Mouse (Mus musculus) limb, embryonic 12.5 days (tissue): ENCODE measurements at regions not wholly inside any gene's neighbourhood (a gene's known extent, or its start where the extent isn't known, plus 50 kb on each side); places are given as distances from the start of the nearest gene placed in this dataset.

Source experiments
- ATAC-seq: fragments of 200-750 bp; cut with Nextera tagmentation; 2 replicates; pipeline ENCODE4 v1.8.0; 2017; ENCODE audit warnings: low read depth, moderate TSS enrichment; ENCODE audit not compliant: insufficient number of reproducible peaks, insufficient read depth, low FRiP score, low TSS enrichment
- H3K27ac ChIP-seq: fragments of 300-500 bp; sonication (generic); 2 replicates; pipeline ENCODE4 v1.5.1; 2016; ENCODE audit warnings: mild to moderate bottlenecking, moderate library complexity
- H3K27me3 ChIP-seq: fragments of 300-500 bp; sonication (generic); 2 replicates; pipeline ENCODE4 v1.6.1; 2016; ENCODE audit warnings: mild to moderate bottlenecking, moderate library complexity
- H3K36me3 ChIP-seq: fragments of 300-500 bp; sonication (generic); 2 replicates; pipeline ENCODE4 v1.6.1; 2016; ENCODE audit warnings: mild to moderate bottlenecking, moderate library complexity
- H3K4me1 ChIP-seq: fragments of 300-500 bp; sonication (generic); replicated peaks from 2 replicates; pipeline ENCODE4 v1.6.1; 2016
- H3K4me2 ChIP-seq: fragments of 300-500 bp; sonication (generic); 2 replicates; pipeline ENCODE4 v1.6.1; 2016; ENCODE audit warnings: mild to moderate bottlenecking, moderate library complexity
- H3K4me3 ChIP-seq: fragments of 300-500 bp; sonication (generic); replicated peaks from 2 replicates; pipeline ENCODE4 v1.5.1; 2016; ENCODE audit warnings: mild to moderate bottlenecking
- H3K9ac ChIP-seq: fragments of 300-500 bp; sonication (generic); replicated peaks from 2 replicates; pipeline ENCODE4 v1.6.1; 2016; ENCODE audit warnings: mild to moderate bottlenecking, moderate library complexity
- H3K9me3 ChIP-seq: fragments of 300-500 bp; sonication (generic); 2 replicates; pipeline ENCODE4 v1.6.1; 2016; ENCODE audit warnings: mild to moderate bottlenecking, moderate library complexity
- WGBS: fragments of 180-500 bp; shearing (Covaris S2); methylation state at CpG from one replicate; pipeline ENCODE4 v1.1.7; 2016; 5-methylcytosine and 5-hydroxymethylcytosine counted together

- no peaks in the 10 kb centered on the region for H3K9me3 ChIP-seq
- peak overlapping the region; percentile 88 for H3K27ac ChIP-seq
- H3K4me1 ChIP-seq, result peaks cover 70% of the 10 kb centered on the region
- H3K9ac ChIP-seq, result no peak overlapping the region
- 0 out of 2 replicates have a peak, but pooled peaks cover 2% of the 10 kb centered on the region for H3K27me3 ChIP-seq
- 25% methylated on average over 13 of the region's 13 CpGs for WGBS
- no peak overlapping the region for H3K4me3 ChIP-seq
- ATAC-seq, result peak; percentile 61
- H3K36me3 ChIP-seq, result no peaks in the 10 kb centered on the region
- peak overlapping the region; percentile 43 for H3K4me2 ChIP-seq
Measured at GRCm38 (mm10) chr1:91611281-91611680, 70.9 kb downstream of the Asb1 start.

- H3K4me2 ChIP-seq, result peak overlapping the region; percentile 43
- WGBS, result 18% methylated on average over 16 of the region's 16 CpGs
- H3K27ac ChIP-seq, result peak overlapping the region; percentile 88
- H3K36me3 ChIP-seq, result no peaks in the 10 kb centered on the region
- H3K4me1 ChIP-seq, result peaks cover 70% of the 10 kb centered on the region
- peak; percentile 70 for ATAC-seq
- 0 out of 2 replicates have a peak overlapping the region, but pooled peaks have one; percentile 2 for H3K4me3 ChIP-seq
- peaks cover 2% of the 10 kb centered on the region; the same call in 1 of the 2 replicates for H3K27me3 ChIP-seq
- peak overlapping the region; percentile 28; the same call in 1 of the 2 replicates for H3K9ac ChIP-seq
- H3K9me3 ChIP-seq, result no peaks in the 10 kb centered on the region
Measured at GRCm38 (mm10) chr1:91611694-91612093, 71.3 kb downstream of the Asb1 start.

- Histone ChIP-seq H3K27ac (peak overlapping the region; percentile 88), H3K4me3 (no peak overlapping the region), H3K27me3 (peaks cover 2% of the 10 kb centered on the region; the same call in 1 of the 2 replicates), H3K9me3 (no peaks in the 10 kb centered on the region), H3K9ac (no peak overlapping the region), H3K4me2 (no peak overlapping the region), H3K4me1 (peaks cover 75% of the 10 kb centered on the region), H3K36me3 (no peaks in the 10 kb centered on the region)
- ATAC-seq, result no peak
- WGBS, result 46% methylated on average over 3 of the region's 3 CpGs
Measured at GRCm38 (mm10) chr1:91612912-91613311, 72.6 kb downstream of the Asb1 start.

DNA sequence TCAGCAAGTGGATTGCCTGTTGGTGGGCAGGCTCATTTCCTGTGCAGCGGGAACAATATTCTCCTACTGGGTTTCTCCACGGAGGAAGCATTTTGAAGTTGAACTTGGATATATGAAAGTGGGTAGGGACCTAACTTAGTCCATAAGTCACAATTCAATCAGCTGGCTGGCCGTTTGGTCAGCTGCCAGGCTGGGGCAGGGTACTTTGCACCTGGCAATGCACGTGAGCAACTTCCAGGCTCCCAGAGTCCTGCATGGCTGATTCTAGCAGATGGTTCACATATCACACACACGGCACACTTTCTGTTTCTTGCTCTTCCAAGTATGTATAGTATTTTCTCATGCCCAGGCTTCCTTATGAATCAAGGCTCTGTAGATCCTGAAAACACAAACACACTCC lies 75.1 kb downstream of the Asb1 start:
- 54% methylated on average over 5 of the region's 5 CpGs for WGBS
- Histone ChIP-seq H3K9me3 (no peaks in the 10 kb centered on the region), H3K4me1 (peaks cover 83% of the 10 kb centered on the region), H3K9ac (no peak overlapping the region), H3K4me3 (no peak overlapping the region), H3K27me3 (peaks cover 2% of the 10 kb centered on the region; the same call in 1 of the 2 replicates), H3K36me3 (no peaks in the 10 kb centered on the region), H3K4me2 (no peak overlapping the region), H3K27ac (no peak overlapping the region)
- ATAC-seq, result no peak

DNA sequence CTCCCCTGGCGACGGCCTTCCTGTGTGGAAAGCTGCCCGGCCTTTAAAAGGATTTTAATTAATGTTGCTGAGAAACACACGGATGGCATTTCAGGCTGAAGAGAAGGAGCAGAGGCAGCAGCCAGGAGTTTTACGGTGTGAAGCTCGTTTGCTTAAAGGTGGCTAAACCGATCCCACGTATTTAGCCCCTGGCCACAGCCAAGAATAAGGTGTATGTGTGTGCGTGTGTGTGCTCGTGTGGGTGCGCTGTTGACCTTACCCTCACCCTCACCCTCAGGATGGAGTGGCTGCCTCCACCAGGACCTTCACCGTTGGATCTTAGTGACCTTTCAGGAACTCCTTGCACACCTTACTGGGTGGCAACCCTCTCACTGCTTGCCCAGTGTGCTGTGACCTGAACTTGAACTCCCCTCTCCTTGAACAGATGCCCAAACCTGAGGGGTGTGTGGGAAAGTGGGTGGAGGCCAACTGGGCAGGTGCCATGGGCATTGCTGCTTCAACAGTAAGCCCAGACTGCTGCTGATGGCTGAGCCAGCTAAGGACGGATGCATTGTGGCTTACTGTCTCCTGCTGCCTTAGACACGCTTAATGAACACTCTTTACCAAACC lies 78.3 kb downstream of the Asb1 start:
- Histone ChIP-seq H3K9ac (no peak overlapping the region), H3K9me3 (no peaks in the 10 kb centered on the region), H3K4me3 (no peak overlapping the region), H3K4me1 (peaks cover 50% of the 10 kb centered on the region), H3K4me2 (no peak overlapping the region), H3K27me3 (peaks cover 2% of the 10 kb centered on the region; the same call in 1 of the 2 replicates), H3K27ac (peak overlapping the region; percentile 74; the same call in 1 of the 2 replicates), H3K36me3 (no peaks in the 10 kb centered on the region)
- ATAC-seq, result peak; percentile 39; the same call in 1 of the 2 replicates
- 34% methylated on average over 14 of the region's 14 CpGs for WGBS

DNA sequence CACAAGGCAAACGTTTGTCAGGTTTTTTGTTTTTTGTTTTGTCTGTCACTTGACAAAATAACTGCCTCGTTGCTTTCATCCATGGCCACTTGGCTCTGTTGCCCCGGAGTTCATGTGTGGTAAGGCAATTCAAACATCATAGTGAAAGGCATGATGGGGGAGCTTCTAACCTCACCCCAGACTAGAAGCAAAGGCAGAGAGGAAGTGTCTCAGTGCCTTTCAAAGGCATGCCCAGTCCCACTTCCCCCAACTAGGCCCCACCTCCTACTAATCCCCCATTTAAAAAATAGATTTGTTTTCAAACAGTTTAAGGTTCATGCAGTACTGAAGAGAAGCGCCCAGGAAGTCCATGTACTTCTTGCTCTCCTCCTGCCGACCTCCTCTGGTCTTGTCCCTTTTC lies 80.8 kb downstream of the Asb1 start:
- no peaks in the 10 kb centered on the region for H3K9me3 ChIP-seq
- H3K4me1 ChIP-seq, result peaks cover 50% of the 10 kb centered on the region
- 81% methylated on average over 5 of the region's 5 CpGs for WGBS
- peaks cover 4% of the 10 kb centered on the region; the same call in 1 of the 2 replicates for H3K27me3 ChIP-seq
- no peak overlapping the region for H3K27ac ChIP-seq
- no peak overlapping the region for H3K9ac ChIP-seq
- no peaks in the 10 kb centered on the region for H3K36me3 ChIP-seq
- H3K4me3 ChIP-seq, result no peak overlapping the region
- ATAC-seq, result no peak
- H3K4me2 ChIP-seq, result no peak overlapping the region

GRCm38 (mm10) chr1:91622874-91623273 lies 82.5 kb downstream of the Asb1 start:
- no peak overlapping the region for H3K4me3 ChIP-seq
- peaks cover 4% of the 10 kb centered on the region; the same call in 1 of the 2 replicates for H3K27me3 ChIP-seq
- ATAC-seq, result no peak
- H3K9ac ChIP-seq, result no peak overlapping the region
- no peaks in the 10 kb centered on the region for H3K36me3 ChIP-seq
- no peak overlapping the region for H3K27ac ChIP-seq
- H3K9me3 ChIP-seq, result no peaks in the 10 kb centered on the region
- 93% methylated on average over 5 of the region's 5 CpGs for WGBS
- peaks cover 40% of the 10 kb centered on the region for H3K4me1 ChIP-seq
- no peak overlapping the region for H3K4me2 ChIP-seq

DNA sequence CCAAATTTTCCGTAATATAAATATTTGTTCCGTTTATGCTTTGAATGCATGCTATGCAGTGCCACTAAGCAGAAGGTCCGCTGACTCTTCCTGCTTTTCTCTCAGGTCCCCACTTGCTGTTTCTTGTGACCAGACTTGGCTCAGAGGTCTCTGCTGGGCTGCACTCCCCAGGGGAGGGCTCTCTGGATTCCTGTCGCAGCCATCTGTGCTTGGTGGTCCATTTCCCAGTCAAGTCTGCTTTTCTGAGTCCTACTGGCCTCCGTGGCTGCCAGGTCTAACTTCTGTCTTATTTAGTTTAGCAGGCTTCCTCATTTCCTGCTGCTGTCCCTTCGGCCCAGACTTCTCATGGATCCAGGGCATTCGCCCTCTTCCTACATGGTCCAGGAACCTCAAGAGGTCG lies 83.7 kb downstream of the Asb1 start:
- Histone ChIP-seq H3K9me3 (no peaks in the 10 kb centered on the region), H3K36me3 (no peaks in the 10 kb centered on the region), H3K27ac (0 out of 2 replicates have a peak overlapping the region, but pooled peaks have one; percentile 50), H3K27me3 (peaks cover 4% of the 10 kb centered on the region; the same call in 1 of the 2 replicates), H3K9ac (no peak overlapping the region), H3K4me1 (peaks cover 32% of the 10 kb centered on the region), H3K4me3 (no peak overlapping the region), H3K4me2 (no peak overlapping the region)
- ATAC-seq, result no peak
- 62% methylated on average over 8 of the region's 8 CpGs for WGBS

GRCm38 (mm10) chr1:91624531-91625300 lies 84.4 kb downstream of the Asb1 start:
- Histone ChIP-seq H3K4me1 (peaks cover 29% of the 10 kb centered on the region), H3K9me3 (no peaks in the 10 kb centered on the region), H3K4me3 (no peak overlapping the region), H3K27ac (0 out of 2 replicates have a peak overlapping the region, but pooled peaks have one; percentile 50), H3K9ac (no peak overlapping the region), H3K36me3 (no peaks in the 10 kb centered on the region), H3K27me3 (peaks cover 4% of the 10 kb centered on the region; the same call in 1 of the 2 replicates), H3K4me2 (no peak overlapping the region)
- ATAC-seq, result no peak
- 75% methylated on average over 11 of the region's 11 CpGs for WGBS

DNA sequence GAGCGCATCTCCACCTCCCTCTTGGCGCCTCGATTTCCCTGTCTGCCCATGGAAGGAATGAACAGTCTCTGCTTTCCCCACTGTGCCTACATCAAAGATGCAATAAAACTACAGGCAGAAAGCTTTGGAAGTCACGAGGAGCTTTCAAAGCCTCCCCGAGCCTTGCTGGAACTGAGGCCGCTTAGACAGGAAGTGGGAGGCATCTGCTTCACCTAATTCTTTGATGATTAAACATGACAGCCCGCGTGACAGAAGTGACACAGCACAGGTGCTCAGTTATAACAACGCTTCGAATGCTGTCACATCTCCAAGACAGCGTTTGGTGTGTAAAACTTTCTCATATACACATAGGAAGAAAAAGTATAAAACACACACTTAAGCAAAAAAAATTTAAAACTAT lies 85.7 kb downstream of the Asb1 start:
- H3K4me1 ChIP-seq, result peaks cover 42% of the 10 kb centered on the region
- H3K4me3 ChIP-seq, result no peak overlapping the region
- no peak for ATAC-seq
- H3K36me3 ChIP-seq, result no peaks in the 10 kb centered on the region
- WGBS, result 34% methylated on average over 11 of the region's 11 CpGs
- 0 out of 2 replicates have a peak, but pooled peaks cover 4% of the 10 kb centered on the region for H3K27me3 ChIP-seq
- H3K9ac ChIP-seq, result no peak overlapping the region
- no peaks in the 10 kb centered on the region for H3K9me3 ChIP-seq
- H3K27ac ChIP-seq, result 0 out of 2 replicates have a peak overlapping the region, but pooled peaks have one; percentile 23
- no peak overlapping the region for H3K4me2 ChIP-seq

DNA sequence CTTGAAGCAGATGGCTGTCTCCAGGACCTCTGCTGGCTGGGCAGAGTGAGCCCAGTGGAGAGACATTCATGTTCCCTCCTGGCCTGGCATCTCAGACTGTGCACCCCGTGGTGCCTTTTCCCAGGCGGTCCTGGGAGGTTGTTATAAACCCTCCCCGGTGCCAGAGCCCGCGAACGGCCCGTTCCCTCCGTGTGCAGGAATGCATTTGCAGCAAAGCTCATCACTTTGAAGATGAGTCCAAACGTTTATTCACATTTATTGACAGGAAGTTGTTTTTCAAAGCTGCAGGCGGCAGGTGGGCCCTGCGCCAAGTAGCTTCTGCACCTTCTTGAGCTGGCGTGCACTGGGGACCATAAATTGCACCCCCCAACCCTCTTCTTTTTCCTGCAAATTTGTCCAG lies 89.9 kb downstream of the Asb1 start:
- Histone ChIP-seq H3K36me3 (no peaks in the 10 kb centered on the region), H3K27ac (no peak overlapping the region), H3K9me3 (no peaks in the 10 kb centered on the region), H3K4me3 (no peak overlapping the region), H3K4me2 (no peak overlapping the region), H3K27me3 (no peaks in the 10 kb centered on the region), H3K9ac (no peak overlapping the region), H3K4me1 (peaks cover 43% of the 10 kb centered on the region)
- 37% methylated on average over 12 of the region's 12 CpGs for WGBS
- ATAC-seq, result no peak
